Mouse (Mus musculus) macrophage (primary cell): ENCODE measurements around the gene B3gnt2. TPM values are rescaled to one million over a fixed set of nuclear protein-coding genes. Genes with fewer than 3 reads are reported as not detected.

ENCODE experiments used
- H3K27ac ChIP-seq: fragments of 350-480 bp; formaldehyde crosslinking; 2 replicates; pipeline ENCODE4 v1.9.0; 2021
- H3K36me3 ChIP-seq: fragments of 350-480 bp; formaldehyde crosslinking; 2 replicates; pipeline ENCODE4 v1.9.0; 2021; ENCODE audit errors: inconsistent target
- H3K4me3 ChIP-seq: fragments of 350-480 bp; formaldehyde crosslinking; 2 replicates; pipeline ENCODE4 v1.9.0; 2021; ENCODE audit errors: inconsistent target
- H3K79me2 ChIP-seq: fragments of 350-480 bp; formaldehyde crosslinking; 2 replicates; pipeline ENCODE4 v1.9.0; 2021; ENCODE audit errors: inconsistent target
- WGBS: methylation state at CpG from one replicate; pipeline ENCODE4 v1.1.7; 2026; ENCODE audit warnings: inconsistent platforms; ENCODE audit not compliant: missing documents; 5-methylcytosine and 5-hydroxymethylcytosine counted together
- polyA plus RNA-seq: library from polyadenylated mRNA; stranded (reverse); fragments of 250-400 nt; gene quantifications from 3 replicates; pipeline ENCODE4 v1.2.4, GENCODE M21; 2018; ENCODE audit warnings: inconsistent platforms

The B3gnt2 gene
- polyA plus RNA-seq, 1 experiment from 2014 or later: 65.2 TPM

DNA sequence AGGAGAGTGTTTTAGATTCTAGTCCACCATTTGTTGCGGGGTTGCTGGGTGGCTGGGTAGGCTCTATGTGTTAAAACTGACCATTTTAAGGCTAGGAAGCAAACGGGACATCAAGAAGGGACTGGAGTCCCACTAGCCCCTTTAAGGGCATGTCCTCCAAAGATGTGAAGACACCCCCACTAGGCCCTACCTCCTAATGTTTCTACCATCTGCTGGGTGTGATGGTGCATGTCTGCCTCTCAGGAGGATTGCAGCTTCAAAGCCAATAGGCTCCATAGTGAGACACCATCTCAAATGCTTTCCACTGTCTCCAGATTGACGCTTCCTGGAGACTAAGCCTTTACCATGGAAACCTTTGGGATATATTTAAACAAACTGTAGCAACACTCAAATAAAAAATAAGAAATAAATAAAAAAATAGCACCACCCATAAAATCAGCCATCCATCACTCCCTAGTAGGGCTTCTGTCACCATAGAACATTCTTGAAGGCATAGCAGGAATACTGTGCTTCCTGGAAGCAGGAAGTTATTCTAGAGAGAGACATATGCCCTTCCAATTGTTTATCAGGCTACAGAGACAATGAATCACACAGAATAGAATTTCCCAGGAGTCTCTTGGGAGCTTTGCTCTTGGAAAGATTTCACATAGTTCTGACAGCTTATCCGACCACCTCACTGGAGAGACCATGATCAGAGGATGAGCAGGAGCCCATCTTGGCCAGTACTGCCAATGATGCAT is 97.0 kb downstream of the B3gnt2 start:
- Histone ChIP-seq H3K79me2 (no peaks in the 10 kb centered on the region), H3K27ac (no peak overlapping the region), H3K4me3 (no peak overlapping the region), H3K36me3 (no peaks in the 10 kb centered on the region)
- WGBS: 95% methylated on average over 4 of the region's 4 CpGs

GRCm38 (mm10) chr11:22763055-22763454 is 97.7 kb downstream of the B3gnt2 start:
- no peak overlapping the region for H3K4me3 ChIP-seq
- no peak overlapping the region for H3K27ac ChIP-seq
- no peaks in the 10 kb centered on the region for H3K36me3 ChIP-seq
- 77% methylated on average over 1 of the region's 1 CpGs for WGBS
- H3K79me2 ChIP-seq: no peaks in the 10 kb centered on the region

DNA sequence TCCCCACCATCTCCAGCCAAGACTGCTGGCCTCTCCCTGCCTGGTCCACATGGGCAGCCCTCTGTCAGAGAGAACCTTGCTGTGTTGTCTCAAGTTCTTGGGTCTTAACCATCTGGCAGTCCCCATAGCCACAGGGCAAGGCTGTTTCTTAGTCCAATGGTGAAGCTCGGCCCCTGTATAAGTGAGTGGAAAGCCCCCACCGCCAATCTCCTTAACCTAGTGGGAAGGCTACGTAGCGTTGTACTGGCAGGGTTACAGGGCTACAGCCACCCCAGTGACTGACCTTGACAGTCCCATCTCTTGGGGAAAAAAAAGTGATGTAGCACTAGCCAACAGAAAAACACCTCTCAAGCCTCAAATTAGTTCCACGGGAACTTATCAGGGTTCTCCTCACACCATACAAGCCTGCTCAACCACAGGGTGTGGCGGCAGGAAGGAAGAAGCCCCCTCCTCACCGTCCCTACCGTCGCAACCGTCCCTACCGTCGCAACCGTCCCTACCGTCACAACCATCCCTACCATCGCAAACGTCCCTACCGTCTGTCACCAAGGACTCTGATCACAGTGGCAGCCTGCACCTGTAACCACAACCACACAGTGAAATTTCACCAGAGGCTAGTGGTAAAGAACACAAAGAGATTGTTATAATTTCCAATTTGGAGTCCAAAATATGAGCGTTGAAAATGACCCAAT is 98.4 kb downstream of the B3gnt2 start:
- H3K27ac ChIP-seq: no peak overlapping the region
- 88% methylated on average over 17 of the region's 18 CpGs for WGBS
- H3K36me3 ChIP-seq: no peaks in the 10 kb centered on the region
- H3K4me3 ChIP-seq: no peak overlapping the region
- H3K79me2 ChIP-seq: no peaks in the 10 kb centered on the region

GRCm38 (mm10) chr11:22759783-22760182 is 101.0 kb downstream of the B3gnt2 start:
- no peak overlapping the region for H3K27ac ChIP-seq
- no peaks in the 10 kb centered on the region for H3K79me2 ChIP-seq
- WGBS: 75% methylated on average over 2 of the region's 4 CpGs
- no peak overlapping the region for H3K4me3 ChIP-seq
- H3K36me3 ChIP-seq: no peaks in the 10 kb centered on the region

- 95% methylated on average over 2 of the region's 3 CpGs for WGBS
- Histone ChIP-seq H3K79me2 (no peaks in the 10 kb centered on the region), H3K27ac (no peak overlapping the region), H3K36me3 (no peaks in the 10 kb centered on the region), H3K4me3 (no peak overlapping the region)
Observed at GRCm38 (mm10) chr11:22756168-22756980, 104.4 kb downstream of the B3gnt2 start.

GRCm38 (mm10) chr11:22755180-22755579 is 105.6 kb downstream of the B3gnt2 start:
- Histone ChIP-seq H3K4me3 (no peak overlapping the region), H3K79me2 (no peaks in the 10 kb centered on the region), H3K36me3 (no peaks in the 10 kb centered on the region), H3K27ac (no peak overlapping the region)
- 100% methylated on average over 1 of the region's 1 CpGs for WGBS

GRCm38 (mm10) chr11:22752596-22752995 is 108.2 kb downstream of the B3gnt2 start:
- Histone ChIP-seq H3K36me3 (no peaks in the 10 kb centered on the region), H3K27ac (no peak overlapping the region), H3K79me2 (no peaks in the 10 kb centered on the region), H3K4me3 (no peak overlapping the region)
- 93% methylated on average over 5 of the region's 5 CpGs for WGBS

- Histone ChIP-seq H3K79me2 (no peaks in the 10 kb centered on the region), H3K36me3 (no peaks in the 10 kb centered on the region), H3K27ac (no peak overlapping the region), H3K4me3 (no peak overlapping the region)
- WGBS: 100% methylated on average over 3 of the region's 3 CpGs
Observed at GRCm38 (mm10) chr11:22751592-22751991, 109.2 kb downstream of the B3gnt2 start.

GRCm38 (mm10) chr11:22747406-22747805 is 113.4 kb downstream of the B3gnt2 start:
- 90% methylated on average over 7 of the region's 7 CpGs for WGBS
- Histone ChIP-seq H3K79me2 (no peaks in the 10 kb centered on the region), H3K27ac (no peak overlapping the region), H3K36me3 (no peaks in the 10 kb centered on the region), H3K4me3 (no peak overlapping the region)

DNA sequence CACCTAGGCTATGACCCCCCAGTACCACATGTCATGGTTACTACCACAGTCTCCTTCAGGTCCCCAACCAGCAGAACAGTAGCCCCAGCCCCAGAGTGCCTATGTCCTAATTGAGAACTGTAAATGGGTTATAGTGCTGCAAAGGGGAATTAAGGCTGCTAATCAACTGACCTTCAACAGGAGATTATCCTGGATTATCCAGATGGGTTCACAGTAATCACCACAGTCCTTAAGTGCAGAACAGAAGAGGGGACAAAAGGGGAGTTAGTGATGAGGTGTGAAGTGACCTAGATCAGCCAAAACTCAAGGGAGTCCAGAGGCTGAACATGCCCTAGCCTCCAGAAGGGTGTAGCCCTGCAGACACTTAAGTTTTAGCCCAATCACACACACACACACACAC is 115.4 kb downstream of the B3gnt2 start:
- Histone ChIP-seq H3K27ac (no peak overlapping the region), H3K79me2 (no peaks in the 10 kb centered on the region), H3K36me3 (no peaks in the 10 kb centered on the region), H3K4me3 (no peak overlapping the region)

- H3K27ac ChIP-seq: no peak overlapping the region
- H3K79me2 ChIP-seq: no peaks in the 10 kb centered on the region
- WGBS: 96% methylated on average over 5 of the region's 5 CpGs
Observed at GRCm38 (mm10) chr11:22743561-22744269, 117.0 kb downstream of the B3gnt2 start.

GRCm38 (mm10) chr11:22741998-22742626 is 118.6 kb downstream of the B3gnt2 start:
- Histone ChIP-seq H3K36me3 (no peaks in the 10 kb centered on the region), H3K4me3 (no peak overlapping the region), H3K79me2 (no peaks in the 10 kb centered on the region), H3K27ac (no peak overlapping the region)
- WGBS: 95% methylated on average over 7 of the region's 7 CpGs

More at GRCm38 (mm10) chr11:22743561-22744269, 117.0 kb downstream of the B3gnt2 start:
- no peak overlapping the region for H3K4me3 ChIP-seq
- no peaks in the 10 kb centered on the region for H3K36me3 ChIP-seq

DNA sequence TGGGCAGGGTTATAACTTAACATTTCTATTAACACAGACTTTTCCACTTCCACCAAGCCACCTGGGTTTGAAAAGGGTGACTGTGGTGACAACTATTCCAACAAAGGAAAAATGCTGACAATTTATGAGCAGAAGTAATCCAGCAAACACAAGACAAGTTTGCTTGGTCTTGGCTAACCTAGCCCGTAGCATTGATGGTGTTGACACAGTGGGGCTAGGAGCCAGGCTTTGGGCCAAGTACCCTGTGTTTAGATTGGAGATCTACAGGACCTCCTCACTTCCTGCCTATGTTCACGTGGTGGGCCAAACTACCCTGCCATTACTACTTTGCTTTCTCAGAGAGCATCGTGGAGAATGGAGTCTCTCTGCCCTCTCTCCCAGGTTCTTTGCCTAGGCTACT is 119.3 kb downstream of the B3gnt2 start:
- Histone ChIP-seq H3K36me3 (no peaks in the 10 kb centered on the region), H3K79me2 (no peaks in the 10 kb centered on the region), H3K27ac (no peak overlapping the region), H3K4me3 (no peak overlapping the region)
- WGBS: 83% methylated on average over 3 of the region's 3 CpGs
